ENCODE assay signal across 30 mouse cellular contexts in the genomic region with DNA sequence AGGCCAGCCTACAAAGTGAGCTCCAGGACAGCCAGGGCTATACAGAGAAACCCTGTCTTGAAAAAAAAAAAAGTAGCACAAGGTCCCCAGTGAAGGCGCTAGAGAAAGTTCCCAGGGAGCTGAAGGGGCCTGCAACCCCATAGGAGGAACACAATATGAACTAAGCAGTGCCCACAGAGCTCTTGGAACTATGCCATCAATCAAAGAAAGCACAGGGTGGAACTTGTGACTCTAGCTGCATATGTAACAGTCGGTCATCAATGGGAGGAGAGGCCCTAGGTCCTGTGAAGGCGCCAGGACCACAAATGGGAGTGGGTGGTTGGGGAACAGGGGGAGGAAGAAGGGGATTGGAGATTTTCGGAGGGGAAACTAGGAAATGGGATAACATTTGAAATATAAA. TPM values are rescaled to one million over a fixed set of nuclear protein-coding genes. Genes with fewer than 3 reads are reported as not detected.
"Had no signal": no experiment of that assay in that cellular context is flagged by ENCODE, and none has a peak within 500 bp of the region (broad histone marks: within the 10 kb centered on the region; RNA-seq: fewer than 3 reads in every experiment).

No protein-coding gene starts in this region.

- ATAC-seq: hindbrain, embryonic 16.5 days; inflammation-experienced regulatory T-cells, adult 6 months; intestine, embryonic 15.5 days; intestine, postnatal 0 days; liver, postnatal 0 days had no signal

- H3K9me3 ChIP-seq: heart, embryonic 13.5 days; heart, embryonic 15.5 days; intestine, embryonic 15.5 days; kidney, embryonic 15.5 days; limb, embryonic 10.5 days; limb, embryonic 12.5 days; liver, embryonic 13.5 days; liver, embryonic 15.5 days had no signal

- H3K27me3 ChIP-seq: heart, embryonic 13.5 days; heart, embryonic 15.5 days; intestine, embryonic 15.5 days; kidney, embryonic 15.5 days; limb, embryonic 12.5 days; liver, embryonic 13.5 days; liver, embryonic 15.5 days had no signal

- H3K4me2 ChIP-seq: heart, embryonic 11.5 days; heart, embryonic 13.5 days; heart, embryonic 15.5 days; hindbrain, embryonic 14.5 days; intestine, embryonic 15.5 days; kidney, embryonic 15.5 days; limb, embryonic 12.5 days; liver, embryonic 11.5 days; liver, embryonic 13.5 days; liver, embryonic 15.5 days had no signal

- H3K4me3 ChIP-seq: heart, adult 2 months; heart, embryonic 13.5 days; heart, embryonic 15.5 days; intestine, embryonic 15.5 days; kidney, embryonic 15.5 days; limb, embryonic 10.5 days; limb, embryonic 12.5 days; liver, embryonic 13.5 days; liver, embryonic 15.5 days had no signal

- DNase-seq: gastrocnemius, postnatal 14 days; gastrocnemius, postnatal 36 days; heart, adult 2 months; heart, postnatal 14 days; heart, postnatal 36 days; kidney, adult 2 months; kidney, adult 9 months; kidney, postnatal 14 days; kidney, postnatal 36 days; layer of hippocampus, adult 9-11 months; layer of hippocampus, postnatal 36 days; liver; liver, embryonic 13.5 days; liver, postnatal 0 days had no signal

- H3K27ac ChIP-seq: heart, adult 2 months; heart, embryonic 13.5 days; heart, embryonic 15.5 days; hindbrain, embryonic 14.5 days; intestine, embryonic 15.5 days; kidney, embryonic 15.5 days; kidney, postnatal 0 days; limb, embryonic 10.5 days; limb, embryonic 12.5 days; liver, embryonic 13.5 days; liver, embryonic 15.5 days had no signal

- H3K4me1 ChIP-seq: heart, embryonic 13.5 days; heart, embryonic 15.5 days; intestine, embryonic 15.5 days; kidney, embryonic 15.5 days; limb, embryonic 10.5 days; limb, embryonic 12.5 days; liver, embryonic 13.5 days; liver, embryonic 15.5 days had no signal

- H3K9ac ChIP-seq: heart, embryonic 13.5 days; heart, embryonic 15.5 days; hindbrain, embryonic 14.5 days; intestine, embryonic 15.5 days; kidney, embryonic 15.5 days; limb, embryonic 12.5 days; liver, embryonic 13.5 days; liver, embryonic 15.5 days; liver, postnatal 0 days had no signal

RNA-seq across cellular contexts. Expression of a gene that starts 48.7 kb away (rescaled TPM):
- total RNA-seq: gastrocnemius, adult 18-20 months; gastrocnemius, adult 8-10 months; gastrocnemius, postnatal 14 days; heart, adult 2 months; heart, postnatal 36 days had no signal
- polyA plus RNA-seq: heart, embryonic 11.5 days had no signal
